Mouse (Mus musculus) neural tube, embryonic 12.5 days (tissue): ENCODE results near the gene Cdc37. TPM values are rescaled to one million over a fixed set of nuclear protein-coding genes. Genes with fewer than 3 reads are reported as not detected.

ENCODE experiments used
- polyA plus RNA-seq: library from polyadenylated mRNA; unstranded; fragments of >200 nt; fragmentation: Nextera tagmentation; extraction: Ambion mirVana; gene quantifications from 2 replicates; pipeline ENCODE4 v1.2.1, GENCODE M21; 2016

The Cdc37 gene
- polyA plus RNA-seq, 1 experiment from 2014 or later, result 293 TPM

Other genes with a start within 250 kb of the Cdc37 start
- gene Dnmt1, start 190.1 kb downstream of the Cdc37 start, polyA plus RNA-seq, result 89.4 and 92.4 TPM in 2 replicates
- gene S1pr2, start 173.2 kb downstream of the Cdc37 start, polyA plus RNA-seq, result 17.7 and 19.5 TPM in 2 replicates
- gene Mrpl4, start 147.2 kb downstream of the Cdc37 start, polyA plus RNA-seq, result 116 and 121 TPM in 2 replicates
- gene Icam1, start 134.0 kb downstream of the Cdc37 start, polyA plus RNA-seq, result 5.0 and 5.8 TPM in 2 replicates
- gene Icam4, start 120.6 kb downstream of the Cdc37 start, polyA plus RNA-seq, result 1.6 and 2.1 TPM in 2 replicates
- 0.14 and 0.15 TPM in 2 replicates for gene Icam5, start 117.9 kb downstream of the Cdc37 start, polyA plus RNA-seq
- gene Zglp1, start 82.9 kb downstream of the Cdc37 start, polyA plus RNA-seq, result 0.66 and 2.9 TPM in 2 replicates
- 0.96 and 1.7 TPM in 2 replicates for gene Gm49373, start 76.9 kb downstream of the Cdc37 start, polyA plus RNA-seq
- gene Fdx1l, start 76.4 kb downstream of the Cdc37 start, polyA plus RNA-seq, result 44.0 and 57.0 TPM in 2 replicates
- 1.6 and 2.8 TPM in 2 replicates for gene Gm38431, start 58.0 kb downstream of the Cdc37 start, polyA plus RNA-seq
- gene Raver1, start 58.0 kb downstream of the Cdc37 start, polyA plus RNA-seq, result 54.2 and 63.4 TPM in 2 replicates
- 14.1 and 15.2 TPM in 2 replicates for gene Tyk2, start 18.7 kb downstream of the Cdc37 start, polyA plus RNA-seq
- gene Pde4a, start 15.7 kb upstream of the Cdc37 start, polyA plus RNA-seq, result 12.3 and 14.7 TPM in 2 replicates
- 53.9 and 55.1 TPM in 2 replicates for gene Keap1, start 89.4 kb upstream of the Cdc37 start, polyA plus RNA-seq
- 1.5 and 2.0 TPM in 2 replicates for gene S1pr5, start 98.5 kb upstream of the Cdc37 start, polyA plus RNA-seq
- 57.4 and 57.6 TPM in 2 replicates for gene Atg4d, start 115.3 kb upstream of the Cdc37 start, polyA plus RNA-seq
- gene Kri1, start 138.0 kb upstream of the Cdc37 start, polyA plus RNA-seq, result 18.0 and 25.2 TPM in 2 replicates
- gene Cdkn2d, start 141.4 kb upstream of the Cdc37 start, polyA plus RNA-seq, result 94.6 and 96.1 TPM in 2 replicates
- 0.65 and 1.3 TPM in 2 replicates for gene Ap1m2, start 162.4 kb upstream of the Cdc37 start, polyA plus RNA-seq
- 78.4 and 85.2 TPM in 2 replicates for gene Slc44a2, start 170.7 kb upstream of the Cdc37 start, polyA plus RNA-seq
- 280 and 286 TPM in 2 replicates for gene Ilf3, start 217.9 kb upstream of the Cdc37 start, polyA plus RNA-seq